Mouse (Mus musculus) heart, embryonic 14.5 days (tissue): ENCODE results near the gene Btbd11. TPM values are rescaled to one million over a fixed set of nuclear protein-coding genes. Genes with fewer than 3 reads are reported as not detected.

Experiments
- ATAC-seq: fragments of 200-750 bp; cut with Nextera tagmentation; 2 replicates; pipeline ENCODE4 v1.8.0; 2017; ENCODE audit warnings: low read depth, moderate TSS enrichment; ENCODE audit not compliant: insufficient number of reproducible peaks, insufficient read depth, low FRiP score
- H3K27ac ChIP-seq, 2 experiments: fragments of 200-500 bp in 1 of 2; fragments of 300-500 bp in 1 of 2; sonication (generic) in 1 of 2; replicated peaks in 1 of 2; 2 replicates each; pipeline ENCODE4 v1.5.1; 2012 to 2014; ENCODE audit warnings: low read depth in 2 of 2, low read length in 2 of 2, control low read depth in 1 of 2, mild to moderate bottlenecking in 1 of 2, mixed read lengths in 1 of 2; ENCODE audit not compliant: control insufficient read depth in 1 of 2, insufficient read depth in 1 of 2
- H3K27me3 ChIP-seq: fragments of 300-500 bp; sonication (generic); 2 replicates; pipeline ENCODE4 v1.6.1; 2014; ENCODE audit warnings: mild to moderate bottlenecking, low read length, control low read depth; ENCODE audit not compliant: control insufficient read depth, insufficient read depth
- H3K36me3 ChIP-seq: fragments of 300-500 bp; sonication (generic); 2 replicates; pipeline ENCODE4 v1.6.1; 2014; ENCODE audit warnings: mild to moderate bottlenecking, control low read depth, low read length, mixed read lengths; ENCODE audit not compliant: control insufficient read depth, insufficient read depth
- H3K4me1 ChIP-seq, 2 experiments: fragments of 200-500 bp in 1 of 2; fragments of 300-500 bp in 1 of 2; sonication (generic) in 1 of 2; 2 replicates each; pipeline ENCODE4 v1.6.1; 2012 to 2014; ENCODE audit warnings: low read length in 2 of 2, control low read depth in 1 of 2, mixed read lengths in 1 of 2; ENCODE audit not compliant: control insufficient read depth in 2 of 2, insufficient read depth in 2 of 2
- H3K4me2 ChIP-seq: fragments of 300-500 bp; sonication (generic); 2 replicates; pipeline ENCODE4 v1.6.1; 2014; ENCODE audit warnings: mild to moderate bottlenecking, low read length
- H3K4me3 ChIP-seq, 2 experiments: fragments of 200-500 bp in 1 of 2; fragments of 300-500 bp in 1 of 2; sonication (generic) in 1 of 2; 2 replicates each; pipeline ENCODE4 v1.5.1; 2012 to 2014; ENCODE audit warnings: low read length in 2 of 2, mild to moderate bottlenecking in 2 of 2, control low read depth in 1 of 2, low read depth in 1 of 2, moderate library complexity in 1 of 2; ENCODE audit not compliant: control insufficient read depth in 1 of 2, insufficient read depth in 1 of 2
- H3K9ac ChIP-seq: fragments of 300-500 bp; sonication (generic); 2 replicates; pipeline ENCODE4 v1.6.1; 2014; ENCODE audit warnings: mild to moderate bottlenecking, low read length
- H3K9me3 ChIP-seq: fragments of 300-500 bp; sonication (generic); 2 replicates; pipeline ENCODE4 v1.6.1; 2016; ENCODE audit warnings: low read length, control low read depth; ENCODE audit not compliant: control insufficient read depth
- WGBS: fragments of 180-500 bp; shearing (Covaris S2); extraction: QIAGEN DNeasy Blood & Tissue Kit; methylation state at CpG from one replicate; pipeline ENCODE4 v1.1.7; 2014; 5-methylcytosine and 5-hydroxymethylcytosine counted together
- polyA plus RNA-seq: library from polyadenylated mRNA; unstranded; fragments of >200 nt; fragmentation: Nextera tagmentation; extraction: Ambion mirVana; gene quantifications from 2 replicates; pipeline ENCODE4 v1.2.1, GENCODE M21; 2014

The Btbd11 gene
- polyA plus RNA-seq, 1 experiment from 2014 or later = 0.73 TPM

DNA sequence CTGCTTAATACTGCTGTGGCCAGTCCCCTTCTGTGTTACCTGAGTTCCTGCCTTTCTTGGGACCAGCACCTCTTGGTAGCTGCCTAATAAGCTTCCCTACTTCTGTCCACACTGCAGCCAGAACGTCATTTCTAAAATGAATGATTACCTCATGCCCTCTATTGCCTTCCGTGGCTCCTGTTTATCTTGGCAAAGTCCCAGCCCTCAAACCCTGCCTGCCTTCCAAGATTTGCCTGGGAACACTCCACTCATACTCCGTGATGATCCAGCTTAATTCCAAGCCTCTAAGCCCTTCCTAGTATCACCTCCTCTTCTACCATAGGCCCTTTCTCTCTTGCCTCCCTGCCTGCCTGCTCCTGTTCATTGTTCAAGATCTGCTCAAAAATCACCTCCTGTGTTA lies 94.5 kb downstream of the Btbd11 start:
- H3K4me2 ChIP-seq = no peak overlapping the region
- 17% methylated on average over 3 of the region's 3 CpGs for WGBS
- H3K27me3 ChIP-seq = no peaks in the 10 kb centered on the region
- H3K4me3 ChIP-seq = no peak overlapping the region
- ATAC-seq = no peak
- H3K36me3 ChIP-seq = no peaks in the 10 kb centered on the region
- H3K9me3 ChIP-seq = no peaks in the 10 kb centered on the region
- peaks cover 0 to 16% of the 10 kb centered on the region in 2 experiments; a peak in 2 of 4 replicates for H3K4me1 ChIP-seq
- H3K9ac ChIP-seq = no peak overlapping the region
- no peak overlapping the region for H3K27ac ChIP-seq

DNA sequence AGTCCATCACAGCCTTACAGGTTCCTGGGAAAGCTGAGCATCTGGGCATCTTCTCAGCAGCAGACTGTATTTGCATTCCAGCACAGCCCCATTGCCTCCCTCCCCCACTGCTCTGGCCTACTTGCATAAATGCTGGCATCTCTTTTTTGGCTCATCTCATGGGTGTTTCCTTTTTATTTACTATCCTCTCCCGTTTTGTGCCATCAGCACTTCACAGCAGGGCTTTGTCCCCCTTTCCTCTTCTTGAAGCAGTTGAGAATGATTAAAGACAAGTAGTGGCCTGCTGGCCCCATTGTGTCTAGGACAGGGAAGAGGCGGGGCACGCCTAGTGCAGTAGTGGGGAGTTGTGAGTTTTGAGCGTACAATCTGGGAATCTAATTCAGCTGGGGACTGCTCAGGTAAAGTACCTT lies 95.5 kb downstream of the Btbd11 start:
- Histone ChIP-seq H3K4me3 (no peak overlapping the region), H3K9me3 (no peaks in the 10 kb centered on the region), H3K4me2 (no peak overlapping the region), H3K27ac (no peak overlapping the region), H3K27me3 (no peaks in the 10 kb centered on the region), H3K36me3 (no peaks in the 10 kb centered on the region), H3K9ac (no peak overlapping the region), H3K4me1 (peaks cover 0 to 16% of the 10 kb centered on the region in 2 experiments; a peak in 2 of 4 replicates)
- WGBS = 50% methylated on average over 4 of the region's 4 CpGs
- no peak for ATAC-seq

DNA sequence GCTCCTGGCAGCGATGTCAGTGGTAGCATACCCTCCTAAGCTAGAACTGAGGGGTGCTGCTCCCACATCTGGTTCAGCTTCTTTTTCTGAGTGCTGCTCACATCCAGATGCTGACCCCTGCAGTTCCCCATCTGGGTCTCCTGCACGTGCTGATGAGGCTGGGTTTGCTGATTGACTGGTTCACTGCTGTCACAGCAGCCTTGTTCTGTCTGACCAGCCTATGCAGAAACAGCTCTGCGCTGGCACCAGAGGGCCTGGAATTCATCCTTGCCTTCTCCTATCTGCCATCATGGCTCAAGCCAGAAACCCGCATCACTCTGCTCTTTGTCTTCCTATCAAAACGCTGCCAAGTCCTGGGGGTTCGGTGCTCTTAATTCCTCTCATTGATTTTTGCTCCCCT lies 95.9 kb downstream of the Btbd11 start:
- no peak overlapping the region for H3K9ac ChIP-seq
- no peaks in the 10 kb centered on the region for H3K9me3 ChIP-seq
- H3K4me3 ChIP-seq = no peak overlapping the region
- WGBS = 27% methylated on average over 6 of the region's 6 CpGs
- H3K4me1 ChIP-seq = peaks cover 0 to 16% of the 10 kb centered on the region in 2 experiments; a peak in 2 of 4 replicates
- no peak for ATAC-seq
- no peak overlapping the region for H3K27ac ChIP-seq
- no peaks in the 10 kb centered on the region for H3K27me3 ChIP-seq
- H3K4me2 ChIP-seq = no peak overlapping the region
- no peaks in the 10 kb centered on the region for H3K36me3 ChIP-seq

DNA sequence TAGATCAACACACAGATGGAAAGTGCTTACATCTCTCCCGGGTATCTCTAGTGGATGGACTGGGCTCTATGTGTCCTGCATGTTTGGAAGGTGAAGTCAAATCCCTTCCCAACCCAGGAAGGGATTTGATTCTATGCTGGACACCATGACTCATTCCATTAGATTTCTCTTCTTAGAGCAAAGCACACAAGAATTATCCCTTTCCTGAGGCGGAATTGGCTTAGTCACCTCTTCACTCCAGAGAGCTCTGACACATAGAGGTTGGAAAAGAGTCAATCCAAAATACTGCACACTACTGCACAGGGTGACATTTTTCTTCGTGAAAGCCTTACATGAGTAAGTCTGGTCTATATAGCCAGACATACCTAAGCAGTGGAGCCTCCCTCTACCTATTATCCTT lies 99.8 kb downstream of the Btbd11 start:
- H3K27ac ChIP-seq = no peak overlapping the region
- no peaks in the 10 kb centered on the region for H3K36me3 ChIP-seq
- 78% methylated on average over 3 of the region's 3 CpGs for WGBS
- no peak overlapping the region for H3K4me2 ChIP-seq
- H3K27me3 ChIP-seq = no peaks in the 10 kb centered on the region
- no peak overlapping the region for H3K4me3 ChIP-seq
- H3K4me1 ChIP-seq = peaks cover 0 to 7% of the 10 kb centered on the region in 2 experiments; a peak in 1 of 4 replicates
- ATAC-seq = no peak
- no peak overlapping the region for H3K9ac ChIP-seq
- H3K9me3 ChIP-seq = no peaks in the 10 kb centered on the region

DNA sequence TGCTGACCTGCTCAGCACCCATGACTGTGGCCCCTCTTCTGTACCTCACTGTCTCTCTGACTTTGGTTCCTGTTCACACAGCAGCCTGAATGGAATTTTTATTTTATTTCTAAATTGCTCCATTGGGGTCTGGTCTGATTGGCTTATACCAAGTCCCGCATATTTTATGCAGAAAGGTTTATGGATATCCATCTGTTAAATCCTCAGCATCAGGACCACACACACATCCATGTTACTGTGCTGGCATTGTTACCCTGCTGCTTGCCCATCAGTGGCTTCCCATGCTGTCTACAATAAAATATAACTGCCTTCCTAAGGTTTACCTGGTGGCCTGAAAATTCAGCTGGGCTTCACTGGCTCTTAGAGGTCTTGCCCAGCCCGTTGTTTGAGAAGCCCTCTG lies 106.0 kb downstream of the Btbd11 start:
- Histone ChIP-seq H3K27me3 (no peaks in the 10 kb centered on the region), H3K9ac (no peak overlapping the region), H3K4me3 (no peak overlapping the region), H3K4me1 (no peaks in the 10 kb centered on the region), H3K36me3 (no peaks in the 10 kb centered on the region), H3K9me3 (no peaks in the 10 kb centered on the region), H3K4me2 (no peak overlapping the region), H3K27ac (no peak overlapping the region)
- no peak for ATAC-seq
- WGBS = 85% methylated on average over 2 of the region's 2 CpGs

DNA sequence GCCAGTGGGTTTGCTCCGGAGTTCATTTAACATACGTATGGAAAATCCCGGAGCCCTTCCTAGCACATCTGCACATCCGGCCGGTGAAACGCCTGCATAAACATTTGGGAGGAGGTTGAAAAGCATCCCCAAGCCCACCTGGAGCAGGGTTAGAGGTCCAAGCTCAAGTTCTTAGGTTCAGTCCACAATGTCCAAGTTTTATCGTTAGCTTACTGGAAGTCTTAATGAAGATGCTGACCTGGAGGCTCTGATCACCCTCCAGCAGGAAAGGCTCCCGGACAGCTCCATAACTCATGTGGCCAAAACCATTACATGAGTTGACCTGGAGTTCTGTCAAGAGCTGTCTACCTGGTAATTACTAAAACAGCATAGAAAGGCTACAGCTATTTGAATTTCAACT lies 109.7 kb downstream of the Btbd11 start:
- H3K4me1 ChIP-seq = no peaks in the 10 kb centered on the region
- 92% methylated on average over 8 of the region's 8 CpGs for WGBS
- H3K4me3 ChIP-seq = no peak overlapping the region
- no peak for ATAC-seq
- H3K4me2 ChIP-seq = no peak overlapping the region
- no peak overlapping the region for H3K27ac ChIP-seq
- no peaks in the 10 kb centered on the region for H3K27me3 ChIP-seq
- H3K9ac ChIP-seq = no peak overlapping the region
- no peaks in the 10 kb centered on the region for H3K9me3 ChIP-seq
- no peaks in the 10 kb centered on the region for H3K36me3 ChIP-seq

DNA sequence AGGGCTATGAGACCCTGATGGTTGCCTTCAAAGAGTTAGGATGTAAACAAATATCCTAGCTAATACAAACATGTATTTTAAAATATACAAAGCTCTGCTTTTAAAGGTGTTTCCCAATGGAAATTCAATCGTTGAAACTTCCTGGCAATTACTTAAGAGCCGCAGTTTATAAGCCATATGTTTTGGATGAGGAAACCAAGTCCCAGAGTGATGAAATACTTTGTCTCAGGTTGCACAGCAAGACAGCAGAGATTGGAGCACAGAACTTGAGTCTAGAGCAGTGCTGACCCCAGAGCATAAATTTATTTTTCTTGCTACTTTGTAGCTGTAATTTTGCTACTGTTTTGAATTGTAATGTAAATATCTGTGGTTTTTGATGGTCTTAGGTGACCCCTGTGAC lies 110.4 kb downstream of the Btbd11 start:
- no peak for ATAC-seq
- Histone ChIP-seq H3K4me2 (no peak overlapping the region), H3K27ac (no peak overlapping the region), H3K4me1 (no peaks in the 10 kb centered on the region), H3K27me3 (no peaks in the 10 kb centered on the region), H3K9me3 (no peaks in the 10 kb centered on the region), H3K36me3 (no peaks in the 10 kb centered on the region), H3K9ac (no peak overlapping the region), H3K4me3 (no peak overlapping the region)
- WGBS = 75% methylated on average over 2 of the region's 2 CpGs

DNA sequence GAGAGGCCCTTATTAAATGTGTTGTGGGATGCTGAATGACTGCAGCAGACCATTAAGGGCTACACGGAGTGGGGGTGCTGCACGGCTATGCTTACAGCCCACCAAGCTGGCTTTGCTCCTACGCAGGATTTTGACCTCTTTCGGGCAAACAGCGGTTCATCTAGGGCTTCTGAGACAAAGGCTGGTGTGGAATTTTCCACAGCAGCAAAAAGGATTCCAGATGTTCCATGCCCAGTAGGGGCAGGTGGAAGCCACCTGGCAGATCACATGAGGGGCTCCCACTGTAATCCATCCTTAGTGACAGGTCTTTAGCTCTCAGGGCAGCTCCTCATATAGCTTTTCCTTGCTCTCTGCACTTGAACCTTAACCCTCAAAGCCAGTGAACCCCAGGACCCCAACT lies 111.3 kb downstream of the Btbd11 start:
- ATAC-seq = no peak
- Histone ChIP-seq H3K27ac (no peak overlapping the region), H3K36me3 (no peaks in the 10 kb centered on the region), H3K4me3 (no peak overlapping the region), H3K9ac (no peak overlapping the region), H3K27me3 (no peaks in the 10 kb centered on the region), H3K4me2 (no peak overlapping the region), H3K4me1 (no peaks in the 10 kb centered on the region), H3K9me3 (no peaks in the 10 kb centered on the region)
- WGBS = 78% methylated on average over 5 of the region's 5 CpGs
